Mouse (Mus musculus) natural killer cell, adult 2 months (primary cell): Measurements from ENCODE around the gene Mapk1.

ENCODE experiments used
- DNase-seq, 2 experiments: peaks; one replicate each; pipeline ENCODE4 v3.0.0; 2022; ENCODE audit warnings: low spot score in 2 of 2

The Mapk1 gene

DNA sequence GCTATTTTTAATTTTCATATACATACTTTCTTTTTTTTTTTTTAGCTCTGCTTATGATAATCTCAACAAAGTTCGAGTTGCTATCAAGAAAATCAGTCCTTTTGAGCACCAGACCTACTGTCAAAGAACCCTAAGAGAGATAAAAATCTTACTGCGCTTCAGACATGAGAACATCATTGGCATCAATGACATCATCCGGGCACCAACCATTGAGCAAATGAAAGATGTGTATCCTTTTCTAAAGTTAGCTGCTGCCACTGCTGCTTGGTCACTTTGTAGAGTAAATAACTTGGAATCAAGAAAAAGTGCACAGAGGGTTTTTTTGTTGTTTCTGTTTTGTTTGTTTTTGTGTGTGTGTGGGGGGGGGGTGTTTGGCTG lies 32.7 kb downstream of the Mapk1 start:
- peak in 1 of 2 experiments; percentile 13 for DNase-seq

DNA sequence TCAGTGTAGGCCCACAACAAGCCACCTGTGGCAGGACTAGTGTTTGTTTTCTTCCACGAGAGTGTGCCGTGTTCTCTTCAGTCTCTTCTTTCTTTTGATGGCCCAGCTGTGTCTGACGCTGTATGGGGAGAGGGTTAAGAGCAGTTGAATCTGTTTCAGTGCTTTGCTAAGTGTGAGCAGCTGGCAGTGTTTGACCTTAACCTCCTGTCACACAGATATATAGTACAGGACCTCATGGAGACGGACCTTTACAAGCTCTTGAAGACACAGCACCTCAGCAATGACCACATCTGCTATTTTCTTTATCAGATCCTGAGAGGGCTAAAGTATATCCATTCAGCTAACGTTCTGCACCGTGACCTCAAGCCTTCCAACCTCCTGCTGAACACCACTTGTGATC lies 34.9 kb downstream of the Mapk1 start:
- DNase-seq = no peak

DNA sequence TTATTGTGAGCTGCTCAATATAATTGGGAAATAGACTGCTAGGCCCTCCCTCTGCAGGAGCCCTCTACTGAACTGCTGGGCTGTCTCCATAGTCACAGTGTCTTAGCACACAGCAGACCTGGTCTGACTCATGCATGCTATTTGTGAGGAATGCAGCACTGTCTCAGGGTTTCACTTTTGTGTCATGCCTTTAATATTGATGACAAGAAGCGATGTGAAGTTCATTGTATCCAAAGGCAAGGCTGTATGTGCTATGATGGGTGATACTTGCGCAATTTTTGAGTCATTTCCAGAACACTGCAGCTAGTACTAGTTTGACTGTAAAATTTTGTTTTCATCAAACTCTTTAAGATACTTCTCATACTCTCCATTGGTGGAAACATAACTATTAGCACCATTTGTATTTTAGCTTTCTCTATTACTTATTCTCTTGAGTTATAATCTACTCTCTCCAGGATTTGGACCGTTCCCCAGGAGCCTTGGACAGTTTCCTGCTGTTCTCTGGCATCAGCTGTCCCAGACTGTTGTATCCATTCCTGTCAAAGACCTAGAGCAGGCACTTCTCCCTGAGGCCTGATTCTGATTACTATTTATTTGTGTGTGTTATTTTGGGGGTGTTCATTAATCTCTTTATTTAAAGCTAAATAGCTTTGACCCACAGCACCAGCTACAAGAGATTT lies 41.4 kb downstream of the Mapk1 start:
- DNase-seq = no peak

DNA sequence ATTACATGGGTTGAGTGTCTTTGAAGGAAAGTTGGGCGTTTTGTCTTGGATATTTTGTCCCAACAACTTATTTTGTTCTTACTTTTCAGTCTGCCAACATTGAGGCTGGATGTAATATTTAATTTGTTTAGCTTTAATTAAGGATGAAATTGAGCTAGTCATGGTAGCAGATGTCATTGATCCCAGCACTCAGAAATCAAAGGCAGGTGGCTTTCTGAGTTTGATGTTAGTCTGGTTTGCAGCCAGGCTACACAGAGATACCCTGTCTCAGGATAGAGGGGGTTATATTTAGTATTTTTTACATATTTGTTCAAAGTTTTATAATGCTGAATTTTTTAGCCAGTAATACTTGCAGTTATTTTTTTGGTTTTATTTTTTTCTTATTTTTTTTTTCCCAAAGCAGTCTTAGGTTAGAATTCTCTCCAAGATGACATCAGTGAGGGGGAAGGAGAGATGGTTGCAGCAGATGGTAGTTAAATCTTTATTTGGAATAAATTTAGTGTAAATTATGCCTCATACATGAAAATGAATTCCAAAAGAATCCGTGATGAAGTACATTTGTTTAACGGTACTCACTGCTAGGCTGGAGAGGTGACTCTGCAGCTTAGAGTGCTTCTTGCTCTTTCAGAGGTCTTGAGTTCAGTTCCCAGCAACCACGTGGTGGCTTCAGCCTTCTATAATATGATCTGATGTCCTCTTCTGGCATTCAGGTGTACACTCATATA lies 47.0 kb downstream of the Mapk1 start:
- no peak for DNase-seq

DNA sequence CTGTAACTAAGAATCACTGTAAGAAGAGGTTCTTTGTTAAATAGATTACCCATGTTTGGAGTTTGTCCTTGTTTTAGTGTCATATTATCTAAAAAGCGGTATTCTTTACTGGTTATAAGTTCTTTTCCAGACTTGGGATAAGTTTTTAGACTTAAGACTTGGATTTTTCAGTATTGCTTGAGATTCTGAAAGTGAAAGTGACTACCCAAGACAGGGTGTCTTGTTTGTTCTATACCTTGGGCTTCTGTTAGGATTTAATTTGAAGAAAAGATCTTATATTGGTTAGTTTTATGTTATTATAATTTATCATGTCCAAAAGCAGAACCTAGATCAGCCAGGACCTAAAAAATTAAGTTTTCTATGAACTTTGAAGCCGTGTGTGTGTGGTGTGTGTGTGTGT lies 50.6 kb downstream of the Mapk1 start:
- no peak for DNase-seq

DNA sequence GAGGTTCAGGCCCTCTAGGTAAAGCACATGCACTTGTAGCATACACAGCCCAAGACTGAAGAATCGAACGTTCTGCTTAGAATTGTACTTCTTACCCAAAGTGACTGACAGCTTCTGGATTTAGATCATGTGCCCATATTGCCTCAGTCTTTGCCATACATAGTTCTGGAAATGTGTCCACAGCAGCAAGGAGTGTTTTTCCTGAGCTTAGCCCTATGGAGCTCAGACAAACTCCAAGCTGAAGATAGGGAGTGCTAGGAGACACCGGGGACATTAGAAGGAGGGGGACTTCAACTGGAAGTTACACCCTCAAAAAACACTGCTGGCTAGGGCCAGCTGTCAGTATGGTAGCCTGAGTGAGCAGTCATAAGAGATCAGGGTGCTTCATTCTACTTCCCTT lies 57.5 kb downstream of the Mapk1 start:
- DNase-seq = no peak

DNA sequence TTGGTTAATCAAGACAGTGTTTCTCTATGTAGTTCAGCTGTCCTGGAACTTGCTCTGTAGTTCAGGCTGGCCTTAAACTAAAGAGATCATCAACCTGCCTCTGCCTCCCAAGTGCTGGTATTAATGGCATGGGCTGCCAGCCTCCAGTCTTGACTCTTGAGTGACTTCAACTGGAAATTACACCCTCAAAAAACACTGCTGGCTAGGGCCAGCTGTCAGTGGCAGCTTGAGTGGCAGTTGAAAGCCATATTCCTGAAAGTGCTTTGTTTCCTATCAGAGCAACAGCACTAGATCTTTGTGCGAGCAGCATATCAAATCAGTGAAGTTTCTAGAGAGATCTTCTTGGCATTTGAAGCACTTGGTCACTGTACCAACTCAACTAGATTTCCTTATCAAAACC lies 58.2 kb downstream of the Mapk1 start:
- no peak for DNase-seq

DNA sequence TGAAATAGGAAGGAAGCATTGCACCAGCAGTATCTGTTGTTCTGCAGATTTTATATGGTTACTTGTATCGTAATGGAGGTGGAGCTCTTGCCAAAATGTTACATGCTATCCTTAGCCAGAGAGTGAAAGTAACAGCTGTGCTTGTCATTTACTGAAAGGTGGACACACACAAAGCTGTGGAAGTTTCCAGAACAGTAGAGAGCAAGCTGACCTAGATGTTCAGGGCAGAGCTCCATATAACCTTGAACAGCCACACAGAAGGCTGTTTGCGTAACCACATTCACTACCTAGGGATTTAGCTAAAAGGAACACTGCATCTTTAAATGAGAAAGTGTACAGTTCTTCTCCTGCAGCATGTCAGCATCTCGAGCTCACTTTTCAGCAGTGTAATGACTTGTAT lies 61.1 kb downstream of the Mapk1 start:
- no peak for DNase-seq

DNA sequence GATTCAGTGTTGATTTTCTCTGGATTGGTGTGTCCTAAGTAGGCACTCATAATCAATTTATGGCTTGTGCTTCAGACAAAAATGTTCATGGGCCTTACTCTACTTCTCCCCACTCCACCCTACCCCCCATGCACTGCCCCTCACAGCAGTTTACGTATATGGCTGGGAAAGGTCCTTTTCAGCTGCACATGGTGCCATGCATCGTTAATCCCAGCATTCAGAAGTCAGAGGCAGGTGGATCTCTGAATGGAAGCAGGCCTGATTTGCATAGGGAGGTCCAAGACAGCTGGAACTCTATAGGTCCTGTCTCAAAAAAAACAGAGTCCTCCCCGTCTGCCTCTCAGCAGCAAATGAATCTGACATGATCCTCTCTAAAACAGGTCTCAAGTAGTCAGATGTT lies 62.1 kb downstream of the Mapk1 start:
- DNase-seq = no peak

DNA sequence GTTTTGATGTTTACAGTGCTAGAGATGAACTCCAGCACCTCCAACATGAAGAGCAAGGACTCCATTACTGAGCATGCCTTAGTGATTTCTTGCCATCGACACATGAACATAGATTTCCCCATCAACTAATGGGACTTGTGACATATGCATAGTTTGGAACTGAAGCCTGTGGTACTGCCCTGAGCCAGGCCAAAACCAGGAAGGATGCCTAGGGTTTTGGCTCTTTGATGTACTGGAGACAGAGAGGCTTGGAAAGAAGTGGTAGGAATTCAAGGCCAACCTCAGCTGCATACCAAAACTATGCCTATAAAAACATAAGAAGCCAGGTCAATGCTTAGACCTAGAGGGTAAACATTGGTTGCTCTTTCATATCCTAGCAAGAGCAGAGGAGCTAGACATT lies 66.7 kb downstream of the Mapk1 start:
- DNase-seq = no peak

DNA sequence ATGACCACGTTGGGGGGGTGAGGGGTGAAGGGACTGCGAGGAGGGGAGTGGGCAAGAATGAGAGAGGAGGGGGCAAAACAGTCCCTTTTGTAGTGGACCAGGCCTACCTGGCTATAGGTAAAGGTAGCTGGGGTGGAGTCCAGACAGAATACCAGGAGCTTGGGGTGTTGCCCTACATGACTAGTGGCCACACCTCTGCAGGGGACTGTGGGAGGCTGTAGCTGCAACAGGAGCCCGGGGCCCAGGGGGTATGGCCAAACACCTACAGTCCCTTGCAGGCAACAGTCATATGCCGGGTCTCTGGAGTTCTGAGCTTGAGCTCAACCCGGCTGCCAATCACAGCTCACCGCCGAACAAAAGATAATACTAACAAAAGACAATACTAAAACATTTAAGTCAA lies 68.9 kb downstream of the Mapk1 start:
- no peak for DNase-seq

DNA sequence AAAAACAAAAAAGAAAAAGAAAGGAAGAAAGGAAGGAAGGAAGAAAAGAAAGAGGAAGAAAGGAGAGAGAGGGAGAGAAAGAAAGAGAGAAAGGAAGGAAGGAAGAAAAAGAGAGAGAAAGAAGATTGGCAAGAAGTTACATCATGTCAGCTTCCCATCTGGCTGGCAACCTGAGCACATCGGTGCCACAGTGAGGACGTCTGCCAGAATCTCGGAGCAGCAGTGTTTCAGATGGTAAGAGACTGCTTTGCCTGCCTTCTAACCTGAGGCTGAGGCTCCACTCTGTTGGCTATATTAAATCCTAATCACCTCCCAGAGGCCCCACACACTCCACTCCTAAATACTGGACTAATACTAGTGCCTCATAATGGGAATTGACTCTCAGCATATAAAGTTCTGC lies 70.7 kb downstream of the Mapk1 start:
- DNase-seq = no peak

DNA sequence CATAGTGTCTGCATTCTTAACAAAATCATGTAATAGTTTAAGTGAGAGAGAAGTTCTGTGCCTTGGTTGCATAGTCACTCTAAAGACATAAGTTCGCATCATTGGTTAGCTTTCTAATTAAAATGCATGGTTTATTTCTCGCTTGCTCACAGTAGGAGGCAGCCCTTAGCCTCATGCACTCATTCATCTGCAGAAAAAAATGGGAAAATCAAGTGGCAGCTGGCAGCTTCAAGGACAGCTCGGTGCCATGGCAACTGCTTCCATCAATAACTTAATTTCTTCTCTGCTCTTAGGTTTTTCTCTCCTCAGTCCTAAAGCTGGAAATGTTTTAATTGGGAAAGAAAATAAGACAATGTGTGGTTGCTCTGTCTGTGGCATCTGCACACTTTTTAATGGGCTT lies 72.4 kb downstream of the Mapk1 start:
- no peak for DNase-seq

DNA sequence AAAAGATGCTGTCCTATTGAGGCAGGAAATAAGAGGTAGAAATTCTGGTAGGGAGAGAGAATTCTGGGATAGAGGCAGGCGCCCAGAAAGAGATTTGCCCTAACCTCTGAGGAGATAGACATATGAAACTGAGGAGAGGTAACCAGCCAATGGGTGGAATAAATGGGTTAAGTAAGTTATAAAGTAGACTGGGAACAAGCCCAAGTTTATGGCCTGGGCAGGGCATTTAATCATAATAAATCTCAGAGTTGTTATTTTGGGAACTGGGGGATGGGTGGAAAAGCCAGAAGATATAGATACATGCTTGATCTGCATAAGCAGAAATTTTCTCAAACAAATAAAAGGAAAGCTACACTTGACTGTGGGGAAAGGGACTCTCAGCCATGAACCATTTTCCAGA lies 79.2 kb downstream of the Mapk1 start:
- DNase-seq = no peak

DNA sequence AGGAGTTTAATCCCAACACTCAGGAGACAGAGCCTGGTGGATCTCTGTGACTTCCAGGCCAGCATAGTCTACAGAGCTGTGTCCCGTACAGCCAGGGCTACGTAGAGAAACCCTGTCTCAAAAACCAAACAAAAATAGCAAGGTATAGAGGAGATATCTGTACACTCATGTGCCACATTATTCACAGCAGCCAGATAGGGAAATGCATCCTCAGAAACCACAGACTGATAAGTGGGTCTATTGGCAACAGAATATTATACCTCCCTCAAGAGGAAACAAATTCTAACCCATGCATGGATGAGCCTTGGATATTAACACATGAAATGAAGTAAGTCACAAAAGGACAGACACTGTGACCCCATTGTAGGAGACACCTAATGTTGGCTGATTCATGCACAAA lies 84.4 kb downstream of the Mapk1 start:
- no peak for DNase-seq

DNA sequence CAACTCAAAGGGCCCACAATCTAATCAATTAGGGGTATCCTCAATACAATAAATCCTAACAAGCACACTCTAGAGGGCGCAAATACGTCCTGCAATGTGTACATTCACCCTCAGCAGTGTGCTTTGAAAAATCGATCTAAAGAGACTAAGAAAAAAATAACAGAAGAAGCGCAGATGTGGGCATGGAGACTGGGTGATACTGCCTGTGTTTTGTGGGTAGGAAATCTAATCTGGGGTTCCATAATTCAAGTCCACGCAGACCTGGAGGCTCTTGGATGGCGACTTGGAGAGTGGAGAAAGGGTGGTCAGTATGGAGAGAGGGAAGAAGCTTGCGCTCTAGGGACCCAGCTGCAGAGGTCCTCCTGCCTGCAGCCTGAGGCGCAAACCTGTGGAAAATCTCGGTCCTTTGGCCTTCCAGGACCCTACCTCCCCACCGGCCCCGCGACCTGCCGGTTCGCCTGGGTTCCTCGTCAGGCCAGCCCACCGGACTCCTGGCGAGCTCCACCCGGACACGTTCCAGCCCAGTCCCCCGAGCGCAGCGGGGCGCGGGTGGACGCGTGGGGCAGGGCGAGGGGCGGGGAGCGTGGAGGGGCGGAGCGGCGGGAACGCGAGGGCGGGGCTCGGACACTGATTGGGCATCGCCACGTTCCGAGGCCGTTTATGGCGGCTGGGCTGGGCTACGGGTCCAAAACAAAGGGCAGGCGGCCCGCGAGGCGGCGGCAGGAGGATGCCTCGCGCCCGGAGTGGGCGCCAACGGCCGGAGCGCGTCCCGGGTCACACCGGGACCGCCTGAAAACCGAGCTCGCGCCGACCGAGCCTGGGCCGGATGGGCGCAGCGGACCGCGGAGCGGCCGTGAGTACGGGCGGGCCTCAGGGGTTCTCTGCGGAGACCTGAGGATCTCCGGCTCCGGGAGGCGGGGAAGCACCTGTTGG lies 86.6 kb downstream of the Mapk1 start, which contains the start of gene Ypel1:
TSS of gene Ypel1 (plus strand) at position 186 of the 933 bp plus-strand sequence.
- peak; percentile 62 to 63 for DNase-seq

DNA sequence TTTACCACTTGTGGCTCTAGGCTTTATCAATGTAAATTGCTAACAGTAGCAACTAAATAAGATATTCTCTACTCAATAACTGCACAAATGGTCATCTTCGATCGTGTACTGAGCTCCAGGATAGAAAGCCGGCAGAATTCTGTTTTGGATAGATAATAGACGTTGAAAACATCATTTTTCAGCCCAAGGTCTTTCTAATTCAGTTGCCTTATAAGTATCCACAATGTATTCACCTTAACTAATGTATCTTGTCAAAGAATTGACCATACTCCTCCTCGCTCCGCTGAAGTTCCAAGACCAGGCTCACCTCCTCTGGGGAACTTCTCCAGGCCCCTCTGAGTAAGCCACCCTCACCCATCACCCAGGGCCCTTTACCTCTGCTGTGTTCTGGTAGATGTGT lies 87.5 kb downstream of the Mapk1 start:
- DNase-seq = no peak

DNA sequence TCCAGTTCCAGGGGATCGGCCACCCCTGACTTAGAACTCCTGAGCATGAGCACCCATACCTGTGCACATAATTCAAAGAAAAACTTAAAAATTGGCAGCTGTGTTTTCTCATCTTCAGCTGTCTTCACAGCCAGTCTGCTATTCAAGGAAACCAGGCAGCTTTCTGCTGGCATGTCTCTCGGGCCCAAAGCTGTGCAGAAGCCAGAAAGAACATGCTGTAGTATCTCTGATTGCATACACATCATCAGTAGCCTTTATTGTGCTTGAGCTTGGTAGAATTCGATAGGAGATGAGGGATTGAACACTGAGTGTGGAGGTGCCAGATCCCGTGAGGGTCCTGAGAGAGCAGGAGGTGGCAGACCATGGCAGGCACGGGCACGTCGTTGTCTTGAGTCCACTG lies 89.8 kb downstream of the Mapk1 start:
- DNase-seq = no peak

DNA sequence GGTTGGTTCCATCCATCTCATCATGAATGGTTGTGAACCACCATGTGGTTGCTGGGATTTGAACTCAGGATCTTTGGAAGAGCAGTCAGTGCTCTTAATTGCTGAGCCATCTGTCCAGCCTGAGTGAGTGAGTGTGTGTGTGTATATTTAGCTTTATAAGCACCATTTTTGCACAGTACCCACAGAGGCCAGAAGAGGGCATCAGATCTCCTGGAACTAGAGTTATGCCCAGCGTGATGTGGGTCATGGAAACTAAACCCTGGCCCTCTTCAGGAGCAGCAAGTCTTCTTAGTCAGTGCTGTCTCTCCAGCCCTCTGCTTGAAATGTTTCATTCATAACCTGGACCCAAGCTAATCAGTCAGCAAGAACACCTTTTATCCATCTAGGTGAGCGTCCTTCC lies 93.1 kb downstream of the Mapk1 start:
- DNase-seq = peak; percentile 8 to 12

DNA sequence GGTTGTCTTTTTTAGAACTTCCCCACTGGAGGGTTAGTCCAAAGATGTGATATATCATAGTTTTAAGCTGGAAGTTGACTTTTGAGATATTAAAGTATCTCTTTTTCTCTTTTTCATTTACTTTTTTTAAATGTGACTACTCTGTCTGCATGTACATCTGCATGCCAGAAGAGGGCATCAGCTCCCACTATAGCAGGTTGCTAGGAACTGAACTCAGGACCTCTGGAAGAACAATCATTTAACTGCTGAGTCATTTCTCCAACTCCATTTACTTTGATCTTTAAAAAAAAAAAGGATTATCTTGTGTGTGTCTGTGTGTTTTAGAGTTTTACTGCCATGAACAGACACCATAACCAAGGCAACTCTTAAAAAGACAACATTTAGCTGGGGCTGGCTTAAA lies 93.7 kb downstream of the Mapk1 start:
- no peak for DNase-seq

DNA sequence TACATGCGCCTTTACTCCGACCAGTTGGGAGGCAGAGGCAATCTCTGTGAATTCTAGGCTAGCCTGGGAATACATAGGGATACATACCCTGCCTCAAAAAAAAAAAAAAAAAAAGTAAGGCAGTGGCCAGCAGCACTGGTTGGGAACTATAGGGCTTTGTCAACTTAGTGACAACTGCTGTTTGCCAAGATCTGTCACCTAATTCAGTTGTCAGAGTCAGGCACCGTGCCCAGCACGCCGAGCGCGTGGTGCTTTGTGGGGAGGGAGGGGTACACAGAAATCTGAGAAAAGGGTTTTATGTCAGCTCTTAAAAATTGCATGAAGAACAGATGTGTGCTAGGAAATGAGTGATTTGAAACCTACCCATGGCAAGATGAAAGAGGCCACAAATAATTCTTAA lies 94.9 kb downstream of the Mapk1 start:
- no peak for DNase-seq

DNA sequence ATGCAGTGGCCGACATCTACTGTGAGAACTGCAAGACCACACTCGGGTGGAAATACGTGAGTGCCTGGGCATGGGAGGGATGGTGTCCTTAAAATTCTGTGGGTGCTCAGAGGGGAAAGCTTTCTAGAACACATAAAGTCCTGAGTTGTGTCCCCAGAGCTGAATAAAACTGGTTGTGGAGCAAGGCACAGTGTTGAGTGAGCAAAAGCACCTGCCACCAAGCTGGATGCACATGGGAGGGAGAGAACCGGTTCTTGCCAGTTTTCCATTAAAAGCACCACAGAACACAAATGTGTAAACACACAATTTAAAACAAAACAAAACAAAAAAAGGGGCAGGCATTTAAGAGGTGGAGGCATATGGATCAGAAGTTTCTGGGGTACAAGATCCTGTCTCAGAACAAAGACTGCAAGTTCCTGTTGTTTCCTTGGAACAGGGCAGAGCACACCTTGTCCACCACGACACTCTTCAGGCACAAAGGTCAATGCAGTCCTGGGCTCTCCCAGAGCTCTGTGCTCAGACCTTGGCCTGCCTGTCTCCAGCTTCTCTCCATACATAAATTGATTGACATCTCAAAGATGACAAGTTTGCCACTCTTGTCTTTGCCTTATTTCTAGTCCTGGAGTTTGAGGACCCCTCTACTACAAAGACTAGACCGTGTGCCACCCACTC lies 99.1 kb downstream of the Mapk1 start:
- DNase-seq = no peak
